Mouse (Mus musculus) R1 (cell line): ENCODE data around the gene Tmem108.

Source experiments
- DNase-seq: peaks from one replicate; pipeline ENCODE4 v3.0.0-alpha.2; 2018; ENCODE audit warnings: low read depth, low spot score

Gene Tmem108

DNA sequence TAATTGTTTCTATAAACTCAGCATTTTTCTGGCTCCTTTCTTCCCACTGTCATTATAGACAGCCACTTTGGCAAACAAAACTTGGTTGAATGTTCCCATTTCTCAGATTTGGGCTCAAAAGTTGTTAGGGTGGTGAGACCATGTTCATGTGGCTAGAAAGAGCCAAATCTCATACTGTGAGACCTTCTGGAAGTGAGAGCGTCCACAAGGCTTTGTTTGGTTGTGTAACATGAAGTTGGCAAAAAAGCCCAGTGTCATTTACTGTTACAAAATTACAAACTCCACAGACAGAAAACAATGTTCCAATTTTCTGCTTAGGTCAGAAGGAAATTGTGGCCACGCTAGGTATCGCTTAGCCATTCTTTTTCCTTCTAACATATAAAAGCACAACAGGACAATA is 213.0 kb downstream of the Tmem108 start:
- DNase-seq, result no peak

DNA sequence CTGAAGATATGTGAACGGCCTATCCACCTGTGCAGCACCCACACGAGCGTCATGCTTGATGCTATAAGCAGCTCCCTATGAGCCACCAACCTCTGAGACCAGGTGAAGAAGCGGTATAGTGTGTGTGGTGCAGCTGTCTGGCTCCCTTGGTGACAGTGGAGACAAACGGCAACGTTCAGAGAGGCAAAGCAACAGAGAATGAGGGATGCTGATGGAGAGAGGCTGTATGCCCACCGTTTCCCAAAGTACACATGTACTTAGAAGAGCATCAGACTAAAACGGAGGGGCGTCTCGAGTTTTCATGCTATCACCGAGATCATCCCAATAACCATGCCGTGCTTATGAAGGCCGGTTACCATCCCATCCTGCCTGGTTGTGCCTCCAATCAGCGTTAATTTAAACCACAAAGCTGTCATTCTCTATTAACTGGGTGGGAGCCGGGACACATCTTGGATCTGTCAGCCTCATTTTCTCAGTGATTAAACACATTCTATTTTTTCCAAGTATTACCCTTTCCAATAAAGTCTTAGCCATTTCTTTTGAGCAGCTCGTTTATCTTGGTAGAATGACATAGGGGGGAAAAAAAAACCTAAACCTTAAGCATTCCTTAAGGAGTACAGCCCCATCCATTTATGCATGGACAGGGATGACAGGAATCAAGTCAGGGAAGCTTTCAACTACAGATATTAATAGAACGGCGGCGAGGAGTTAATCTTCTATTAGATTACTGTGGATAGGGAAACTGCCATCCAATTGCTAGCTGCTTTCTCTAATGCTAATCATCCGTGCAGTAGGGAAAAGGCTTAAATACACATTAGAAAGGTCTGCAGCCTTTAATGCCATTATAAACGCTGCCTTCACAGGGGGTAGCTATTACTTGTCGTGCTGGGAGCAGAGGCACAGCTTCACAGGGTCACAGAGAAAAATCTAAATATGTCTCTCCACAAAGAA is 214.7 kb downstream of the Tmem108 start:
- no peak for DNase-seq

DNA sequence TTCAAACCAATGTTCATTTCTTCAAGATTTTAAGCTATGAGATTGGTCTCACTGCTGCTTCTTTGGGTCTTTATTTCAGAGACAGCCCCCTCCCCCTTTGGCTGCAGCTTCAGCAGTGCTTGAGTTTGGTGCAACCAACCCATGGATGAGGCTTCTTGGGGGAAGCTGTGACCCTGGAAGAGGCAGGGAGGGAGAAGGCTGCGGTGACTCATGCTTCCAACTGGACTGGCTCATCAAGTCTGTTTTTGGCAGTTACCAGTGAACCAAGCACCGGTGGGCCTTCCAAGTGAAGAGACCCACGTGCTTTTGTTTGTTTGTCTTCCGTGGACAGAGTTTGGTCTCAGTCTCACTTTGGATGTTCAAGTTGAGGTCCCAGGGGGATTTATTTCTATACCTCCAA is 215.9 kb downstream of the Tmem108 start:
- DNase-seq, result no peak

DNA sequence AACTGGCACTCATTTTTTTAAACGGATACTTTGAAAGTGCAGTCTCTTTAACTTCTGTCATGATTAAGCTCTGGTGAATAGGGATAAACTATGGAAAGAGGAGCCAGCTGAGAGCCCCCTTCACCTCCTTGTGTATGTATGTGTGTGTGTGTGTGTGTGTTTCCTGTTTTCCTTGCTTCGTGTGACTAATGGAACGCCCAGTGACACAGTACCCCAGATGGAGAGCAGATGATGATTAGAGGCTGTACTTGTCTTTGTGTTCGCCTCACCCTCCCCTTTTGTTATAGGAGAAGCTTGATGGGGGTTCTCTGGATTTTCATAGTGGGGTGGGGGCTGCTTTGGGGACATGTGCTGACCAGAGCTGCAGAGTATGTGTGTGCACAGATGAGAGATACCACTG is 216.4 kb downstream of the Tmem108 start:
- DNase-seq, result no peak

DNA sequence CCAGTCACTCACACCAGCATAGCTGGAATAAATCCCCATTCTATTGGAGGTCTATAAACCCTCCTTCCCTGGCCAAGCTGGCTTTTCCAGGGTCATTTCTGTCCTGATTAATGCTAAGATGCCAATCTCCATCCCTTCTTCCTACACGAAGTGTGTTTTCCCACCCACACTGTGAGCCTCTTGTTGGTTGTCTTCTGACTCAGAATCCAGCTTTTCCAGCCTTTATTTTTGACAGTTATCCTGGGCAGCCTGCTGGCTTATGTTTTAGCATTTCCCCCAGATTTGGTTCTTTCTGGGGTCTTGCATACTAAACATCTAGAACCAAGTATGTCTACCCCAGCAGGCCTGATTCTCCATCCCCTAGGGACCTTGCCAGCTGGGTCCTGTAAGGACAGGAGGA is 217.0 kb downstream of the Tmem108 start:
- DNase-seq, result no peak

DNA sequence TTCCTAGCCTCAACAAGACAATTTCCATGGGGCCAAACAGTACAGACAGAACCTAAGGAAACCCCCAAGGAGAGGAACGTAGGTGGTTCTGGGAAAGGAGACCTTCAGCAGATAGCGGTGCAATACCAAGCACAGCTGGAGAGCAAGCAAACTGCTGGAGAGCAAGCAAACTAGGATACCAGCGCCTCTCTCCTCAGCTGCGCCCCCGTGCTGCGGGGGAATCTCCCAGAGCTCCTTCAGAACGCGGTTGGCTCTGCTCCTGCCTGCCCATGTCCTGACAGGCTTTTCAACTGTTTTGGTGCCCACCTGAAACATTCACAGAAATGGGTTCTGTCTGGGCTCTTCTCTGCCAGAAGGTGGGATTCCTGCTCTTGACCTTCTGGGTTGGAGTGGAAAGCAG is 221.1 kb downstream of the Tmem108 start:
- DNase-seq, result peak; percentile 64

DNA sequence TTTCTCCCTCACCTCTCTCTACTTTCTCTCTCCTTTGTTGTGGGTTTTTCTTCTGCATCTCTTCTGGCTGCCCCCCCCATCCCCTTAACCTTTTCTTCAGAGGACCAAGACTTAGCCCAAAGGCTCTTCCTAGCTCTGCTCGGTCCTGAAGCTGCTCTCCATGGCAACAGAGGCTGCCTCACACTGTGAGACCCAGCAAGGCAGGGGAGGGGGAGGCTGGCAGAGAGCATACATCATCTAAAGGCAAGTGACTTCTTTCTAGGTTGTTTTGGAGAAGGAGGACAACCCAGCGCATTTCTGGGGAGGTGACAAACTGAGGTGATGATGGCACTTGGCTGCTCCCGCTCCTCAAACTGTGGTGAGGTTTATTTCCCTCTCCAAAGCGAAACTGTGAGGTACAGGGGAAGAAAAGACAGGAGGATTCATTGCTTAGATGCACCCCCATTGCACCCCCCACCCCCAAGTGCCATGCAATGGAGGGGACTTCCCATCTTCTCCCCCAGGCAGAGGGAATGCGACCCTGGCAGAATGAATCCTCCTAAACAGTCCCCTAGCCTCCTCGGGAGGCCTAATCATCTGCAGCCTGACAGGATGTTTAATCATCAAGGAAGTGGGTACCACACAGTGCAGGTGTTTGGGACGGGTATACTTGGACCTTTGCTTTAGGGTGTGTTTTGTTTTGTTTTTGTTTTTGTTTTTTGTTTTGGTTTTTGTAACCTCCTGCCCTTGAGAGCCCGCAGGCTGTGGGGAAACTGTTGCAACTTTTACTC is 223.4 kb downstream of the Tmem108 start:
- DNase-seq, result no peak

DNA sequence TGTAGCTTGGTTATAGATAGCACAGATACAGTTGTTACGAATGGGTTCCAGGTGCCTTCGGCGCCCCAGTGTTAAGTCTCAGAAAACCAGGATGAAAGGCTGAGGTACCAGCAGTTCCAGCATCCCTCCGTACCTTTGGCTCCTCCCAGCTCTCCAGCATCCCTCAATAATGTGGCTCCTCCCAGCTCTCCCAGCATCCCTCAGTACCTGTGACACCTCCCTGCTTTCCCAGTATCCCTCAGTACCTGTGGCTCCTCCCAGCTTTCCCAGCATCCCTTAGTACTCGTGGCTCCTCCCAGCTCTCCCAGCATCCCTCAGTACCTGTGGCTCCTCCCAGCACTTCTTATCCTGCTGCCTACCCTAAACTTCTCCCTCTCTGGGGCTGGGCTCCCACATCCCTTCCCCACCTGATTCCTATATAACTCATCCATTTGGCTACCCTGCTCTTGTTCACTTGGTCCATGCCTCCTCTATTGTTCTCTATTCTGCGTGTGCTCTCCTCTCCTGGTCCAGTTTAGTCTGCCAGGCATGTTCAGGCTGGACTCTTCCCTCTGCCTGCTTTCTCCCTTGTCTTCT is 225.5 kb downstream of the Tmem108 start:
- peak; percentile 96 for DNase-seq

DNA sequence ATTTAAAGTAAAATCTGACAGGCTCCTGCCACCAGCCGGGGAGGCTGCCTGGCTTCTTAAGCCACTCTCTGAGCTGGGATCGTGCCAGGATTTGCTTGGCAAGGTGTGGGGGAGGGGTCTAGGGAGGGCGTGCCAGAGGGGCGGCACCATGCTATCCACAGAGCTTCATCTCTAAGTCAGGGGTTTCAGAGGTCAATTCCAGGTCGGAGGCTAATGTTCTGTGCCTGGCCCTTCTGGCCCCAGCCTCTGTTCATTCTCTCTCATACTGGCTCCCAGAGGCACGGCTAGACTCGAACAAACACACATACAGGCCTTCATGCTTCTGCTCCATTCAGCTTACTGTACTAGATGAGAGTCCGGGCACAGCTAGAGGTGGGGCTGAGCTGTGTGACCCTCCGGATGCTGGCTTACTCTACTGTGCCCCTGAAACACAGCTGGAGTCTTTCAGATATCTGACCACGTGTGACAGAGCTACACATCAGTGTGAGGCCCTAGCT is 236.5 kb downstream of the Tmem108 start:
- peak; percentile 72 for DNase-seq

DNA sequence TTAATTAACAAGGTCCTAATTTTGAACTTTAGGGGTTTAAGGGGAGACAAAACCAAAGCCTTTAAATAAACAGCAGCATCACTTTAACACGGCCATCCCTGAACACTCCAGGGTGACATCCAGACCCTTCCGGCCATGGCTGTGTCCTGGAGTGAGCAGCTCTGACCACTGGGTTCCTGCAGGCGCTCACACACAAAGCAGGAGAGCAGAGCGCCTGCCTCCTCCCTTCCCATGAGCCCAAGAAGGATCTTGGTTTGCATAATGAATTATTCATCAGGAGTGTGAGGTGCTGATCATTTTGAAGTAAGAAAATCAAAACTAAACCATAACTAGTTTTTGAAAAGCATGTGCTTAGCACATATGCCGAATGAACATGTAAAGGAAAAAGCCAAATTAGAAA is 237.0 kb downstream of the Tmem108 start:
- DNase-seq, result peak; percentile 50

DNA sequence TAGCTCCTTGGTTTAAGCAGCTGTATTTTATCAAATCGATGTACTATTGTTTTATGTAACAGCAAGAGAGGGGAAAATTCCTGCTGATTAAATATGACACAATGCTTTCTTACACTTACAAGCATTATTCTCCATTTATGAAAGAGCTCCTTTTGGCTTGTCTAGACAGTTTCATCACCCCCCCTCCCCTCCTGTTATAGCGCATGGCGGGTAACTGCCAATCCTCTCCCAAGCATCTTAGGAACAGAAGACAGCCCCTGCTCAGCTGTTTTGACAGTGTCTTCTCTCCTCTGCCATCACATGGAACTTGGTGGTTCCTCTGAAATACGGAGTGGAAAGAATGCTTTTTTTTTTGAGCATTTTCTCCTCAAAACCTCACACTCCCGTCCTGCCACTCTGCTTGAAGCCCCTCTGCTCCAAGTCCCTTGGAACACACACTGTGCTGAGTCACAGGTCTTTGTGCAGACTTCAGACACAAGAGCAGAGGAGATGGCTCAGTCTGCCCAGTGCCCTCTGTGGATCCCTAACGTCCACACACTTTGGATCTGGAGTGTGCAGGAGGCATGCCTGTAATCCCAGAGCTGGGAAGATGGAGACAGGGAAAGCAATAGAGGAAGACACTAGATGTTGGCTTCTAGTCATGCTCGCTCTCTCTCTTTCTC is 237.8 kb downstream of the Tmem108 start:
- DNase-seq, result no peak

DNA sequence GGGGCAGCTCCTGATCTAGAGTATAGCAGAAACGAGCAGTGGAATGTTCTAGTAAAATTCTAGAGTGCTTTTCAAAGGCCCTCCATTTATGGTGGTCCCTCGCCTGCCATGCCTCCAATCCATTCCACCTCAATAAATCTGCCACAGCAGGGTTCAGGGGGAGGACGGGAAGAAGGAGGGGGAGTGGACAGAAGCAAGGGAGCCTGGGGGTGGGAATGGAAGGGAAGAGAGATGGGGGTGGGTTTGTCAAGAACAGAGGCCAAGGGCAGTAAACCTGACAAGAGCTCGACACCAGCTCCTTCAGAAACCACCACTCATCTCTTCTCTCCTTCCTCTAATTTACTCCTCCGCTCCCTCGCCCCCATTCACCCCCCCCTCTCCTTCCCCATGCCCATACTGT is 238.6 kb downstream of the Tmem108 start:
- no peak for DNase-seq

DNA sequence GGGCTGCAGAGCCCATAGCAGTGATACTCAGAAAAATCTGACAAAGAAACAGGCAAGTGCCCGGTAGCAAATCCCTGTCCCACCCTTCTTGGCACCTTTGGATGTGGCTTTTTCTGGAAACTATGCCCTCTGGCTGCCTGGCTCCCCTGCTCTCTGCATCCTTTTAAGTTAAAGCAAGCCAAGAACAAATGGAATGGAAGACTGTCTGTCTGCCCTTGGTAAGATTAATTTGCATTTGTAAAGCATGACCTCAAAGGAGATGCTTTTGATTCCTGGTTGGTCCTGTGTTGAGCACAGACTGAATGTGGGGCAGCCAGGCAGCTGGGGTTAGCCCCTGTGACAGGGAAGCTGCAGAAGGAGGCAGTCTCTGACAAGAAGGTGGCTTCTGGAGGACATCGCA is 247.8 kb downstream of the Tmem108 start:
- peak; percentile 80 for DNase-seq

DNA sequence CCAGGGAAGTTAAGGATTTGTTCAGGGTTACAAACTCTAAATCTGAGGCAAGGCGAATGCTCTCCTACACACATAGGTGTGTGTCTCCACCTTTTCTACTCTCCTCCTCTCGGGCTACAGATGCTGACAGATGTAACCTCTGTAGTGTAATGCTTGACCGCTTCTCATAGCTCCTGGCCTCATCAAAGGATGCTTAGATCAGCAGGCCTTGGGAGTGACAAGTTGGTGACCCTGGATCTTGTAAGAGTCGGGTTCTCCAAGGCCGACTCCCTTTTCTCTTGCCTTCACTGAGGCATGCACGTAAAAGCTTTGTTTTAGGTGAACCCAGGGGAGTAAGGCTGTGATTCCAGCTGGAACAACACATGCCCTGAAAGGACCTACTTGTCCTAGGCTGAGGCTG is 249.4 kb downstream of the Tmem108 start:
- DNase-seq, result no peak

DNA sequence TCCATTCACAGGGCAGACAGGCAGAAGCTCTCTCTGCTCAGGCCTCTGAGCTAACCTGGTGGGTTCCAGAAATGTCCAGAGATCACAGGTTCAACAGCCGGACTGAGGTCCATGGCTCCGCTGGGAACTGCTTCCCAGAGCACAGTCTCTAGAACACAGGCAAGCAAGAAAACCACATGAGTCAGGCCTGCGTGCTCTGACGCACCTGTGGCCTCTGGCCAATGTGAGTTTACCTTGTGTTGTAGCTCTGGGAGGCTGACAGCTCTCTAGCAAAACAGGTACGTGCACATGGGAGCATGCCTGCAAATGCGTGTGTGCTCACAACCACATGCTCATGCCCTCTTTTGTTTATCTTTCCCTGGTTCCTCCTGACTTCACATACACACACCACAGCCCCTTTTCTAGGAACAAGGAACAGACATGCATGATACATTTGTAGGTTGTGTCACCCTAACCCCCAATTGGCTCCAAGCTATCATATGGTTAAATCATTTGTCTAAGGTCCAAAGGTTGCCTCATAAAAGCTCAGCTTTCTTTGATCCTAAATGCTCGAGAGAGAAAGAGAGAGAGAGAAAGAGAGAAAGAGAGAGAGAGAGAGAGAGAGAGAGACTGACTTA is 254.6 kb downstream of the Tmem108 start:
- DNase-seq, result no peak

DNA sequence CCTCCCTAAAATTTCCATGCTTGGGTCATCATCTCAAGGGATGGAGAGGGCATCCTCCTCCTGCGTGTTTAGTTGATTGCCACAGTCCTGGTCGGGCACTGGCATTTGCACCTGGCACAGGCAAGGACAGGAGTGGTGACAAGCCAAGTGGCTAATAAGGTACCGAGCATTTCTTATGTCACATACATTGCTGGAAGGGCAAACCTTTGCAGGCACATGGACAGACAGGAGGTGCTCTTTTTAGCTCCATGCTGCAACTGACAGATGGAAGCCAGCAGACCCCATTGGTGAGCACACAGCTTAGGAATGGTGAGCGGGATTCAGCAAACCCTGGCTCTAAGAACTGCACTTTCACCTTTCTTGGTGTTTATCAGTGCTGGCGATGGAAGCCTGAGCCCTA is 256.6 kb downstream of the Tmem108 start:
- DNase-seq, result no peak

DNA sequence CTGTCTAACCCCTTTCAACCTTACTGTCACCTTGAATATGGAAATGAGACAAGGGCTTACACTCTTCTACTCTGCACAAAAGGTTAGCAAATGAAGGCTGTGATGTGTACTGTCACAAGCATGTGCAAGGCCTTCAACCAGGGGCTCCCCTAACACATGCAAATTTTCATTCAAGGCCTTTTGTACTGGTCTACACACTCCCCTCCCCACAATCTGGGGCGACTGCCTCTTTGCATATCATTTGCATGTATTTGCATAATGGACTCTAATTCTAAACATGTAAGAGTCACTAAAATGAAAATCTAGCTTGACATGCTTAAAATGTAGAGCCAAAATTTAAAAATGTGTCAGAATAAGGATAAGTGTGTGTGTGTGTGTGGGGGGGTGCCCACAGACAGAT is 257.0 kb downstream of the Tmem108 start:
- peak; percentile 83 for DNase-seq

DNA sequence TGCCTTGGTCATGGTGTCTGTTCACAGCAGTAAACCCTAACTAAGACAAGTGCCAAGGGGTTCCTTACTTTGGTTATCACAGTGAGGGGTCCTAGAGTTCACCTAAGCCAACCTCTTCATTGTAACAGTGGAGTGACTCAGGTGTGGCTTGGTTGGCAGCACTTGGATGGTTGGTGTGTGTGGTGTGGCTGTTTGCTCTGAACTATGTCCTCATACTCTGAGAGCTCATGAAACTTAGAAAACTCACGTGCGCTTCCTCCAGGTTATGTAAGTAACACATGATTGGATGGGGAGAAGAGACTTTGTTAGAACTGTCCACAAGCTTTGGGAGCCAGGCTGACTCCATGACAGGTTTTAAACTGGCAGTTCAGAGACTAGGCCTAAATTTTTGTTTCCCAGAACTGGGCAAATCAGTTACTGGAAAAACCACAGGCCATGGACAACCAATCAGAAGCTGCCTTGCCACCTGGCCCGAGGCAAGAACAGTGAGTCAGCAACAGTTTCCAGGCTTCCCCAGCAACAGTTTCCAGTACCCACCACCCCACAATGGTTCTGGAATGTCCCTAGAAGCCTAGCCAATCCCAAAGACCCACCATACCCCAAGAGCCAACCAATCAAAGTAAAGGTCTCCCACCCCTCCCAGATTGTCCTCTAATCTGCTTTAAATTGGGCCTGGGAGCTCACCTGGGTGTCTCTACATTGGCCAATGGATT is 257.9 kb downstream of the Tmem108 start:
- DNase-seq, result peak; percentile 77

DNA sequence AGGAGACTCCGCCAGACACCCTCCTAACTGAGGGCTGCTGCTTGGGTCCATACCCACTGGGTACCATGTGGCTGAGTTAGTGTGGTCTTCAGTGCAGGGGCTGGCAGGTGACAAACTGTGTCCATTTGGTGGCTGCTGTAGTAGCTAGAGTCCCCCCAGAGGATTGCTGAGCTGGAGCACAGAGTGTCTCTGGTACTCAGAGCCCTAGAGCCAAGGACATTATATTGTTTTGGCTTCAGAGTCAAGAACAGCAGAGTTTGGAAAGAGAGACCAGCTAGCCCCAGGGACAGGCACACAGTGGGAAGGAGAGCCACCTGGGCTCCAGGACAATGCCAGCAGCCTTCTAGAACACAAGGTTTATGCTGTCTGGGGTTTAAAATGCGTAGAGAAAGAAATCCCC is 259.0 kb downstream of the Tmem108 start:
- no peak for DNase-seq

DNA sequence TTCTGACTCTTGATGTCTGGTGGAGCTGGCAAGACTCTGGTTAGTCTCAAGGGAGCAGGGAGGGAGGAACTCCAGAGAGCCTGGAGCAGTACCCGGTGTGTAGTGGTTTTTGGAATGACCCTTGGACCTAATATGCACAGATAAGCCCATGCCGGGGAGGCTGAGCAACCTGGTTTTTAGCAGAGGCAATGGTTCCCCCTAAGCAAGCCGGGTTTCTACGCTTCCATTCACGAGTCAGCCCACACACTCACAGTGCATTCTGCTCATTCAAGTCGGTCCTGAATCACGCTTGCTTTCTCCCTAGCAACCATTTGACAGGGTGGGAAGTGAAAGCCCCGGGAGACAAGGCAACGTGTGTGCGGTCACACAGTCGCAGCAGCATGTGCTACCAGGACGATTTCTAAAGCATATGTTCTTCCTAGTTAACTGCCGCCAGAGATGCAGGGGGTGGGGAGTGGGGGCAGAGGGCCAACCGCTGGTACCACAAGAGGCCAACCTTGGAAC is 259.7 kb downstream of the Tmem108 start:
- DNase-seq, result peak; percentile 16
